Mouse (Mus musculus) kidney, adult 18-20 months (tissue): Measurements from ENCODE around the gene Wdr48.

Source experiments
- DNase-seq: peaks from one replicate; pipeline ENCODE4 v3.0.0; 2021

Wdr48 gene

GRCm38 (mm10) chr9:119925729-119926128 is 31.1 kb downstream of the Wdr48 start:
- DNase-seq, result no peak

DNA sequence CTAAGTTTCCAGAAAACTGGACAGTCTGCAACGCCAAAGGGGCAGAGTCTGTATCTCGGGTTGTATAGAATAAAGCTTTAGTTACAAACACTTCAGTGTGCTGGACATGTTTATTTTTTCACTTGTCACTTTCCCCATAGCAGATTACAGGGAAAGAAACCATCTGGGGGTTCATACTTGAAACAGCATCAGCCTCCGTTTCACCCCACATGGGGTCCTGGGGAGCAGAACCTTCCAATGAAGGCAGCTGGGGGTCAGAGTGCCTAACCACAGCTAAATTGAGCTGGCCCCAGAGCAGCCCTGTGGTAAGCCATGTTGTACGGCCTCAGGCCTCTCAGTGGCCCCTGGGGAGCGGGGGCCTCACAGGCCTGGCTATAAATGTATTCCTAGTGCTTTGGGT is 31.8 kb downstream of the Wdr48 start:
- no peak for DNase-seq

DNA sequence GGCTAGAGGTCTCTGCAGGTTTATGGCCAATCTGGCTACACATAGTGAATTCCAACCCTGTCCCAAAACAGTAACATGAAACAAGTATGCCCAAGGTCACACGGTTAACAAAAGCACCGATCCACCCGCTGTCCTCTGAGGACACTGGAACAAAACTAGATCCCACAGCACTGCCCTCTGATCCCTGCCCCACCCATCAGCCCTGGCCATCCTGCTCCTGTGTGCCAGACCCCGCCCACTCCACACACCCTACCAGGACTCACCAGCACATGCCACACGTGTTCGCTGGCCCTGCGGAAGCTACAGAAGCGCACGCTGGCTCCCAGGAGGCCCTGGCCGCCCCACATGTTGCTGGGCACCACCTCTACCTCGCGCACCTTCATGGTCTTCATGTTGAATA is 37.7 kb downstream of the Wdr48 start:
- peak; percentile 63 for DNase-seq

DNA sequence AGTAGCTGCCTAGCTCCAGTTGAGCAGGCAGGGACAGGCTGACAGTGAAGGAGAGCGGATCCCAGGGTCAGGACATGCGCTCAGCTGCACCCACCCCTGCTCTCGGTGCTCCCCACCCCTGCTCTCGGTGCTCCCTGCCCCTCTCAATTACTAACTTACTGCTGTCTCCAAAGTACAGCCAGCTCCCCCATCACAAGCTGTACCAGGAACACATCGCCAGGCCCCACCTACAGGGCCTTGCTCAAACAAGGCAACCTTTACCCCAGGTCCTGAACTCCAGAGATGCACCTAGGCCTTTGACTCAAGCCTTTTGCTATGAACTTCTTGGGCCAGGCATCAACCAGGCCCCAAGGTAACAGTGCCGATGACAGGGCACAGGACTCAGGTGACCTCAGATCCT is 39.0 kb downstream of the Wdr48 start:
- DNase-seq, result no peak

DNA sequence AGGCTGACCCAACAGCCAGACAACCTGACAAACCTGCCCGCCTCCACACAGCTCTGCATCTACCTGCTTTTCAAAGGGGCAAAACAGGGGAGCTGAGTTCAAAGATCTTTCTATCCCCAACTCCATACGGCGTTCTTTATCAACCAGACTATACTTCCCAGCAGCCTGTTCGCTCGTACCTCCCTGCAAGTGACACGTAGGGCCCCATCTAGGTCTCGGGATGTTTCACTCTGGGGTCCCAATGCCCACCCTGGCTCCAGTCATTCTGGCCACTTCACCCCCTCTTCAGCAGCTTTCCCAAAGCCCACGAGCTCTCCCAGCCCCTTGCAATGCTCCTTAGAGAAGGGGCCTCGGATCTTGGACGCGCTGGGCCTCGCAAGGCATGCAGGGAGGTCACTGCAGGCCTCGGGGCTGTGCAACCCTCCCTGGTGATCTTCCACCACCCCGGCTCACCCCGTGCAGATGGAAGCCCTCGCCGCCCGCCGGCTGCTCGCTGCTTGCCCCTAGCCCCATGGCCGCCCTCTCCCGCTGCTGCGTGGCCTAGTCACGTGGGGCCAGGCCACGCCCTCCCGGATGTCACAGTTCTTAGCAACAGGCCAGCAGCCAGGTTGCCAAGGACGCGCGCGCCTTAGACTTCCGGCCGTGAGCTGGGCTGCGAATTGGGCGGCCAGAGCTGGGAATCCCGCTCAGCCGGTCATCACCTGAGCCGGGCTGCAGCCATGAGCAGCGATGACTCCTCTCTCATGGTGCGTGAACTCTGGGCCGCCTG is 42.5 kb downstream of the Wdr48 start, which contains the start of the genes Gorasp1 and Ttc21a:
TSS of gene Gorasp1 (minus strand) at position 561 of the 769 bp plus-strand sequence.
TSS of gene Ttc21a (plus strand) at position 602 of the 769 bp plus-strand sequence.
- DNase-seq, result peak; percentile 98

- DNase-seq, result no peak
These were observed 43.8 kb downstream of the Wdr48 start for GRCm38 (mm10) chr9:119938496-119938895.

- DNase-seq, result no peak
These were observed 45.0 kb downstream of the Wdr48 start for GRCm38 (mm10) chr9:119939646-119940045.

- no peak for DNase-seq
These were observed 46.7 kb downstream of the Wdr48 start for GRCm38 (mm10) chr9:119941407-119941806.

- no peak for DNase-seq
These were observed 47.2 kb downstream of the Wdr48 start for GRCm38 (mm10) chr9:119941861-119942260.

DNA sequence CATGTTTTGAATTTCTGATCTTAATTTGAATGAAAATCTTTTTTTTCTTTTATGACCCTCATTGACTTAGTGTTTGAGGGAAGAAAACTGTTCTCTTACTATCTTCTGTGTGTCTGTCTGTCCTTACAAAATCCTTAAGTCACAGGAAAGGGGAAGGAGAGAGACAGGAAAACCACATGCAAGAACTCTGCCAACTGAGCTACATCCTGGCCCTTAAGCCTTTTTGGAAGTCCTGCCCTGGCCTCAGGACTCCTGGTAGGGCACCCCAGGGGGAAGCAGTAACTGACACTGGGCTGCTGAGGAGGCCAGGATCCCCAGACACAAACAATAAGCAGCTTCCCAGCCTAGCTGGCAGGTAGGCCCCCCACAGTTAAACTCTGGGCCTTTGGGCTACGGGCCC is 48.6 kb downstream of the Wdr48 start:
- DNase-seq, result no peak

DNA sequence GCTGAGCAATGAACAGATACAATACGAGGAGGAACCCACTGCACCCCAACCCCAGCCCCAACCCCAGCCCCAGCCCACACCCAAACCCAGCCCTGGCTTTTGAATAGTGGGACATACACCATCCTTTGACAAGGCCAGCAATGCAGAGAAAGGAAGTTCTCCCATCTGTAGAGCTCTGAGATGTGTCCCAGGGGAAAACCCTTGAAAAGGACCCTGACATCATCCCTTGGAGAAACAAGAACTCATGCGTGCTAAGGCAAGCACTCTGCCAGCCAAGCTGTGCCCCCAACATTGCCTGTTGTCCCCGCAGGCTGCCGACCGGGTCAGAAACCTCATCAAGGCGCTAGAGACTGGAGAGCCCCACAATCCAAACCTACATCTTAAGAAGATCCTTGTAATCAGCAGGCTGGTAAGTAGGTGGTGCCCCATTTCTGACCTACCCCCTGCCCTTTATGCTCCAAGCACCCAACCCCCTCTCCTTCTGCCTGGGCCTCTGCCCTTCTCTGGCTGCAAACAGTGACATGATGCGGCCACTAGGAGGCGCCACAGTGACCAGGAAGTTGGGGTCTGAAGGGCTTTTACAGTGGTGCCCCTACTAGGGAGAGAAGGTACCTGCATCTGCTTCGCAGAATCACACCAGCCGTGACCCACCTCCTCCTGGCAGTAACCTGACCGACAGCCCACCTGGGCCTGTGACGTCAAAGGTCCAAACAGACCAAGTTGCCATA is 50.7 kb downstream of the Wdr48 start:
- DNase-seq, result no peak

GRCm38 (mm10) chr9:119948804-119949203 is 54.1 kb downstream of the Wdr48 start:
- no peak for DNase-seq

DNA sequence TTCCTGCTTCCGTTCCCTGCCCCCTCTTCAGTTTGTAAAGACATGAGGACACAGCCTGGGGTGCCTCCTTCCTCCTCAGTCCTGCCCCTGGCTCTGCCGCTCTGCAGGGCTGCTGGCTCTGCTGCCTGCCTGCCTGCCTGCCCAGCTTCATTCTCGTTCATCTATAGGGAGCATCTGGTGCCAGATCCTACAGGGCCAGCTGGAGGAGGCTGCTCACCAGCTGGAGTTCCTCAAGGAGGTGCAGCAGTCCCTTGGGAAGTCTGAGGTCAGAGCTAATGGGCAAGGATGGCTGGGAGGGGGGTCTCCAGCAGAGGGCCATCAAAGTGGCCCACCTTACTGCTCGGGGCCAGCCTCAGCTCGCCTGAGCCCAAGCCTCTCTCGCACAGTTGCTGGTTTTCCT is 55.8 kb downstream of the Wdr48 start:
- no peak for DNase-seq

DNA sequence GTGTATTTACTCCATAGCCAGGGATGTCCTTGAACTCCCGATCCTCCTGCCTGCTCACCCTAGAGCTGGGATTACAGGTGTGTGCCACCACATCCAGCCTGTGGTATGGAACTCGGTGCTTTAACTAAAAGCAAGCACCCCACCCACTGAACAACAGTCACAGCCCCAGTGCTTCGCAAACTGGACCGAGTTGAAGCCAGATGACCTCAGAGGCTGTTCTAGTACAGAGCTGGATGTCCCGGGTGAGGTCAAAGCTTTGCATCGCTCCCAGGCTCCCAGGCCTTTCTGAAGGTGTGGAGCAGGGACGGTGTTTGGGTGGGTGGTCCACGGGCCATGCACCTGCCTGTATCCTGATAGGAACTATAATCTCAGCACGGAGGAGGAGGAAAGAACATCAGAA is 56.7 kb downstream of the Wdr48 start:
- no peak for DNase-seq

- no peak for DNase-seq
These were observed 64.2 kb downstream of the Wdr48 start for GRCm38 (mm10) chr9:119958835-119959234.

DNA sequence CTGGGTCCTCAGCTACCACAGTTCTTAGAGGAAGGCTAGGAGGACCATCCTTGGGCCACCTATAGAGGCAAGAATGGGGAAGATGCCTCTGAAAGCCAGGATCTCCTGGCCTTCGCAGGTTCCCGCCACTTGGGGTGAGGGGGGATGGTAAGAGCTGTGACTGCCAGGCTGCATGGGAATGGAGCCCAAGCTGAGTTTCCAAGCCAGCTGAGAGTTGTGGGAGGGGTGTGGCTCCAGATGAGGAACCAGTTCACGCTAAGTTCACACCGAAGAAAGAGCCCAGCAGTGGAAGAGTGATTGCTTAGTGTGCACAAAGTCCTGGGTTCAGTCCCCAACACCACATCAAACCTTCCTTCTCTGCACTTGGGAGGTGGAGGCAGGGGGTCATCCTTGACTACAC is 67.5 kb downstream of the Wdr48 start:
- no peak for DNase-seq

- DNase-seq, result peak; percentile 83
These were observed 68.4 kb downstream of the Wdr48 start for GRCm38 (mm10) chr9:119962987-119963667.

DNA sequence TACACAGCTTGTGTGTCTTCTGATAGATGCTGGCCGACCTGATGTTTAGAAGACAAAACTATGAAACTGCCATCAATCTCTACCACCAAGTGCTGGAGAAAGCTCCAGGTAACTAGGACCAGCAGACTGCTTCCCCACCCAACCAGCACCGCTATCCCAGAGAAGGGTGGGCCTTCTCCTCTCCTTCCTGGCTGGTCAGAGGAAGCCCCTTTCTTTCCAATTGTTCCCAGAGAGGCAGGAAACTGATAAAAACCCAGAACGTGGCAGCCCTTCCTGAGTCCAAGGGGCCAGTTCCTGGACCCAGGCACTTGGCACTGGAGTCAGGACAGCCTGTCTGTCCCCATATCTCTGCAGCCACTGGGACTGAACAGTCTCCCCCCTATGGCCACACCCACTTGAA is 69.5 kb downstream of the Wdr48 start:
- no peak for DNase-seq

DNA sequence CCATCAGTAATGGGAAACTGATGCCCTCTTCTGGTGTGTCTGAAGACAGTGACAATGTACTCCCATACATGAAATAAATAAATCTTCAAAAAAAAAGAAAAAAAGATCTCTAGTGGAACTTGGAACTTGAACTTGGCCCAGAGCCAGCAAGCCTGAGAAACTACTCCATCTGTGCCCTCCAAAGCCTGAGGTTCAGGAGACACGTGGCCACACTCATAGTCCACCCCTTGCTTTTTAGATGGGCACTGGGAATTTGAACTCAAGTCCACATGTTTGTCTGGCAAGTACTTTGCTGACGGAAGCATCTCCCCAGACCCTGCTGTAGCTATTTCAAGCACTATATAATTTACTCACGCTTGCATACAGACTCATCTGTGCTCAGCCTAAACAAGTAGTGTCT is 70.5 kb downstream of the Wdr48 start:
- peak; percentile 43 for DNase-seq

DNA sequence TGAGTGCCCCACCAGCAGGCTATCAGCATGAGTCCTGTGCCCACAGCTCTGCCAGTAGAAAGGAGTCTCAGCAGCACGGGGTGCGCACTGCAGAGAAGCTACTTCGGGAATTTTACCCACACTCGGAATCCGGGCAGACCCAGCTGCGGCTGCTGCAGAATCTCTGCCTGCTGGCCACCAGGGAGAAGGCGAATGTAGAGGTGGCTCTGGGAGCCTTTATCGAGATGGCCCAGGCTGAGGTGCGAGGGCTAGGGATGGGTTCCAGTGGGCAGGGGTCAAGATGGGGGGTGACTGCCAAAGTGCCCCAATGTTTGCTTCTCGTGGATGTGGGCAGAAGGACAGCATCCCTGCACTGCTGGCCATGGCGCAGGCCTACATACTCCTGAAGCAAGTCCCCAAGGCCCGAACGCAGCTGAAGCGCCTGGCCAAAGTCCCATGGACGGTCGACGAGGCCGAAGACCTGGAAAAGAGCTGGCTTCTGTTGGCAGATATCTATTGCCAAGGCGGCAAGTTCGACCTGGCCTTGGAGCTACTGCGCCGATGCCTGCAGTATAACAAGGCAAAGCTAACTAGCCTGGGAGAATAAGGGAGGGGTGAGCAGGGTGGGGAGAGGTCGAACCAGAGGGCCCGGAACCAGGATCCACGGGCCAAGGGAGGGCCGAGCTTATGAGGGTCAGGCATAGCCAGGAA is 71.7 kb downstream of the Wdr48 start:
- no peak for DNase-seq

- DNase-seq, result no peak
These were observed 75.1 kb downstream of the Wdr48 start for GRCm38 (mm10) chr9:119969811-119970210.

- DNase-seq, result peak; percentile 78
These were observed 75.5 kb downstream of the Wdr48 start for GRCm38 (mm10) chr9:119970221-119970620.
